Mouse (Mus musculus): ENCODE data around the gene Hpdl. TPM values are rescaled to one million over a fixed set of nuclear protein-coding genes. Genes with fewer than 3 reads are reported as not detected.
"Not testable (repeated sequence)": the region's sequence is repeated elsewhere in the genome, so short reads cannot be mapped to it uniquely, and the experiment has no call there.

Hpdl gene
- polyA plus RNA-seq (2016; fragmentation: Nextera tagmentation; extraction: Ambion mirVana) = 1.5 and 2.2 TPM in 2 replicates

GRCm38 (mm10) chr4:116821694-116822016, at the start of gene Hpdl:
Hpdl (minus strand) TSS chr4:116821707.
- H3K9me3 ChIP-seq = no peaks in the 10 kb centered on the region
- H3K27me3 ChIP-seq (ENCODE audit: poor library complexity, severe bottlenecking) = peaks cover 49% of the 10 kb centered on the region
- H3K36me3 ChIP-seq (replicated peaks) = peaks cover 26% of the 10 kb centered on the region
- H3K27ac ChIP-seq = peak within 1 kb of the TSS; percentile 74
- peaks cover 36% of the 10 kb centered on the region for H3K4me1 ChIP-seq
- DNase-seq (ENCODE audit: extremely low spot score, low spot score) = no peak
- H3K4me3 ChIP-seq = peak within 1 kb of the TSS; percentile 64
- WGBS = 11% methylated on average over 9 of the region's 9 CpGs

GRCm38 (mm10) chr4:116869898-116870297, 48.4 kb upstream of the Hpdl start:
- WGBS = 71% methylated on average over 3 of the region's 3 CpGs
- Histone ChIP-seq H3K27ac (no peak overlapping the region), H3K36me3 (replicated peaks) (no peaks in the 10 kb centered on the region)

DNA sequence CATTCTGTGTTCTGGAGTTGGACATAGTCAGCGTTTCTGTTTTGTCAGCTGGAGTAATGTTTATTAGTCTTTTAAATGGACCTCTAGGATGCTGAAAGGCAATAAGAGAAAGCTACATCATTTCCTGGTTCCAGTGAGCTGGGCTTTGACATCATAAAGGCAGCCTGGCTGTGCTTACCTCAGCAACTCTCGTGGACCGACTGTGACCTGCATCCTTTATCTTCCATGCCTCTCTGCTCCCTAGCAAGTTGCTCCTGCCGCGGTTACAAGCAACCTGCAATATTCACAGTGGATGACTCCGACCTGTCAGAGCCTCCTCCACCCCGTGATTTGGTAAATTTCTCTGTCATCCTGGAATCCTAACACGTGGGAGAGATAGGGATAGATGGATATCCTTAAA, 40.5 kb upstream of the Hpdl start:
- Histone ChIP-seq H3K4me1 (no peaks in the 10 kb centered on the region), H3K9me3 (no peaks in the 10 kb centered on the region), H3K27ac (no peak overlapping the region), H3K36me3 (replicated peaks) (no peaks in the 10 kb centered on the region), H3K27me3 (ENCODE audit: poor library complexity, severe bottlenecking) (no peaks in the 10 kb centered on the region), H3K4me3 (no peak overlapping the region)
- WGBS = 80% methylated on average over 8 of the region's 8 CpGs
- no peak for DNase-seq (ENCODE audit: extremely low spot score, low spot score)

More at GRCm38 (mm10) chr4:116869898-116870297, 48.4 kb upstream of the Hpdl start:
- H3K4me3 ChIP-seq = no peak overlapping the region
- no peak for DNase-seq (ENCODE audit: extremely low spot score, low spot score)
- H3K9me3 ChIP-seq = no peaks in the 10 kb centered on the region
- H3K27me3 ChIP-seq (ENCODE audit: poor library complexity, severe bottlenecking) = peaks cover 6% of the 10 kb centered on the region
- no peaks in the 10 kb centered on the region for H3K4me1 ChIP-seq

DNA sequence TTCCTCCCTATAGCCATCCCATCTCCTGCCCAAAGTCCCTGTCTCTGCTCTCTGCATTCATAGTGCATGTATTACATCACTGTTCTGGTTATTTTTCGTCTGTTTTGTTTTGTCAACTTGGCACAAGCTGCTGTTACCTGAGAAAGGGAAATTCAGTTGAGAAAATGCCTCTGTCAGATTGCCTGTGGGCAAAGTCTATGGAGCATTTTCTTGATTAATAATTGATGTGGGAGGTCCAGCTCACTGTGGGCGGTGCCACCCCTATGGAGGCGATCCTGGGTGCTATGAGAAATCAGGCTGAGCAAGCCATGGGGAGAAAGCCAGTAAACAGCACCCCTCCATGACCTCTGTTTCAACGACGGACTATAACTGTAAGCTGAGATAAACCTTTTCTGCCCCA, 38.2 kb upstream of the Hpdl start:
- Histone ChIP-seq H3K36me3 (replicated peaks) (no peaks in the 10 kb centered on the region), H3K9me3 (no peaks in the 10 kb centered on the region), H3K27ac (no peak overlapping the region), H3K4me3 (no peak overlapping the region), H3K27me3 (ENCODE audit: poor library complexity, severe bottlenecking) (no peaks in the 10 kb centered on the region), H3K4me1 (peaks cover 3% of the 10 kb centered on the region)
- DNase-seq (ENCODE audit: extremely low spot score, low spot score) = no peak
- WGBS = 86% methylated on average over 5 of the region's 5 CpGs

GRCm38 (mm10) chr4:116857203-116857602, 35.7 kb upstream of the Hpdl start:
- DNase-seq (ENCODE audit: extremely low spot score, low spot score) = no peak
- WGBS = 91% methylated on average over 10 of the region's 10 CpGs
- Histone ChIP-seq H3K9me3 (no peaks in the 10 kb centered on the region), H3K27me3 (ENCODE audit: poor library complexity, severe bottlenecking) (no peaks in the 10 kb centered on the region), H3K36me3 (replicated peaks) (no peaks in the 10 kb centered on the region), H3K27ac (no peak overlapping the region), H3K4me3 (no peak overlapping the region), H3K4me1 (peaks cover 15% of the 10 kb centered on the region)

DNA sequence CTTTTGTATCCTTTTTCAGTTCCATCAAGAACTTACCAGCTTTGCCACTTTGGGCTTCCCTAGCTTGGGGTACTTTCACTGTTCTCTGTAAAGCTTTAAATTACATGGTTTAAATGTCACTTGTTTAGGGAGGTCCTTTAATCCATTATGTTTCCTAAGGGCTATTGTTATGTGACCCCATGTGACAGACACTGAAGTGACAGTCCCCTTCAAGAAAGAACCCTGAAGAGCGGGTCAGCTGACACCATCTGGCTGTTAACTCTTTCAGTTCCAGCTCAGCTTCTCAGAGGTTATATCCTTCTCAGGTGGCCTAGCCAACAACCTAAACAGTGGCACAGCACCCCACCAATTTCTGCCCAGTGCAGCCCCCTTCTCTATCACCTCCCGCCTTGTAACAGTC, 32.8 kb upstream of the Hpdl start:
- H3K4me3 ChIP-seq = no peak overlapping the region
- no peak for DNase-seq (ENCODE audit: extremely low spot score, low spot score)
- H3K9me3 ChIP-seq = no peaks in the 10 kb centered on the region
- peaks cover 15% of the 10 kb centered on the region for H3K4me1 ChIP-seq
- WGBS = 17% methylated on average over 2 of the region's 2 CpGs
- no peaks in the 10 kb centered on the region for H3K36me3 ChIP-seq (replicated peaks)
- no peak overlapping the region for H3K27ac ChIP-seq
- no peaks in the 10 kb centered on the region for H3K27me3 ChIP-seq (ENCODE audit: poor library complexity, severe bottlenecking)

- H3K9me3 ChIP-seq = no peaks in the 10 kb centered on the region
- H3K27me3 ChIP-seq (ENCODE audit: poor library complexity, severe bottlenecking) = no peaks in the 10 kb centered on the region
- peaks cover 14% of the 10 kb centered on the region for H3K4me1 ChIP-seq
- no peak overlapping the region for H3K4me3 ChIP-seq
- no peaks in the 10 kb centered on the region for H3K36me3 ChIP-seq (replicated peaks)
- no peak for DNase-seq (ENCODE audit: extremely low spot score, low spot score)
- H3K27ac ChIP-seq = no peak overlapping the region
- WGBS = 78% methylated on average over 3 of the region's 3 CpGs
Observed at GRCm38 (mm10) chr4:116849901-116850300, 28.4 kb upstream of the Hpdl start.

DNA sequence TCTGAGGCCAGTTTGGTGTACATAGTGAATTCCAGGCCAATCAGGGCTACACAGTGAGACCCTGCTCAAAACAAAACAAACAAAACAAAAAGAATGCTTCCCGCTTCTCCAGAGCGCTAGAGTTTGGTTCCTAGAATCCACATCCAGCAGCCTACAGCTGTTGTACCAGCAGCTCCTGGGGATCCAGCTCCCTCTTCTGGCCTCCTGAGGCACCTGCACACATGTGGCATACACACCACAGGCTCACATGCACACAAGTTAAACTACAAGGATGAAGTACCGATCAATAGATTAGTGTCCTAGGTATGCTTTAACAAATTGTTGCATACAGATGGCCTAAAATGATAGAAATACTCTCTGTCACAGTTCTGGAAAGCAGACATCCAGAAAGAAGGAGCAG, 22.8 kb upstream of the Hpdl start:
- Histone ChIP-seq H3K4me3 (no peak overlapping the region), H3K9me3 (no peaks in the 10 kb centered on the region), H3K36me3 (replicated peaks) (no peaks in the 10 kb centered on the region), H3K27ac (no peak overlapping the region), H3K27me3 (ENCODE audit: poor library complexity, severe bottlenecking) (peaks cover 17% of the 10 kb centered on the region), H3K4me1 (peaks cover 6% of the 10 kb centered on the region)
- no peak for DNase-seq (ENCODE audit: extremely low spot score, low spot score)
- WGBS = 97% methylated on average over 3 of the region's 3 CpGs

- Histone ChIP-seq H3K36me3 (replicated peaks) (no peaks in the 10 kb centered on the region), H3K4me3 (no peak overlapping the region), H3K9me3 (no peaks in the 10 kb centered on the region), H3K27ac (no peak overlapping the region), H3K4me1 (peaks cover 11% of the 10 kb centered on the region), H3K27me3 (ENCODE audit: poor library complexity, severe bottlenecking) (peaks cover 21% of the 10 kb centered on the region)
- DNase-seq (ENCODE audit: extremely low spot score, low spot score) = no peak
- WGBS = 86% methylated on average over 6 of the region's 6 CpGs
Observed at GRCm38 (mm10) chr4:116840841-116841240, 19.3 kb upstream of the Hpdl start.

DNA sequence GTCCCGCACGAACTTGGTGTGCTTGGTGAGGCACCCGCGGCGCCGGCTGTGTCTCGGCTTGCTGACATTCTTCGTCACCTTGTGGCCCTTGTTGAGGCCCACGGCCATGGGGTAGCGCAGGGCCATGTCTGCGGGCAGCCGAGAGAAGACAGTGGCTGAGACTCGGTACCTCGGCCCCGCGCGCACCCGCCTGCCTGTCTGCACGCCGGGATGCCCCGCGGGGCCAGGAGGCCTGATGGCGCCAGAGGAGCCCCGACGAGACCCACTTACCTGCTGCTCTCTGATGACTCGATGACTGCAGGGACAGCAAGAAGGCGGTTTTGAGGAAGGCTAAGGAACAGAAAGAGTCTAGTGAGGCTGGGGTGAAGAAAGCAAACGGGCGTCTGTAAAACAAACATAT, 18.6 kb upstream of the Hpdl start:
- DNase-seq (ENCODE audit: extremely low spot score, low spot score); H3K27ac ChIP-seq; H3K9me3 ChIP-seq; H3K36me3 ChIP-seq (replicated peaks): not testable (repeated sequence)
- H3K4me3 ChIP-seq = 0 out of 2 replicates have a peak overlapping the region, but pooled peaks have one; percentile 18
- WGBS = 33% methylated on average over 24 of the region's 29 CpGs
- peaks cover 21% of the 10 kb centered on the region for H3K27me3 ChIP-seq (ENCODE audit: poor library complexity, severe bottlenecking)
- H3K4me1 ChIP-seq = peaks cover 11% of the 10 kb centered on the region

DNA sequence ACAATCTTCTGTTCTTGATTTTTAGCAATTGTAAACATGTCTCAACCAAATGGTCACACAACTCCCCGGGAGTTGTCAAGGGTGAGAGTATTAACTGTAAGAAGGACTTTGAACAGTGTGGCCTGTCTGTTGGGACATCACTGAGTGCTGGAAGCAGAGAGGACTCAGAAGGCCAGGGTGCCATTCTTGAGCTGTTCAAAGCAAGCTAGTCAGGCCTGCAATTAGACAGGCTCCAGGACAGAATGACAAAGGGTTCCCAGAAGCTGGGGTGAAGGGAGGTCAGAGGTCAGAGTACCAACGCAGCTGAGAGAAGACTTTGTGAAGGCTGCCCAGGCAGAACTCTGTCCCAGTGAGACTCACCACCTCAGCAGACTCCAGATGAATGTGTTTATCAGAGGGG, 17.5 kb upstream of the Hpdl start:
- no peak for DNase-seq (ENCODE audit: extremely low spot score, low spot score)
- peaks cover 21% of the 10 kb centered on the region for H3K27me3 ChIP-seq (ENCODE audit: poor library complexity, severe bottlenecking)
- no peaks in the 10 kb centered on the region for H3K9me3 ChIP-seq
- no peak overlapping the region for H3K27ac ChIP-seq
- no peak overlapping the region for H3K4me3 ChIP-seq
- peaks cover 11% of the 10 kb centered on the region for H3K4me1 ChIP-seq
- H3K36me3 ChIP-seq (replicated peaks) = no peaks in the 10 kb centered on the region
- WGBS = 24% methylated on average over 2 of the region's 2 CpGs

- Histone ChIP-seq H3K36me3 (replicated peaks) (no peaks in the 10 kb centered on the region), H3K9me3 (no peaks in the 10 kb centered on the region), H3K27ac (peak overlapping the region; percentile 74), H3K4me3 (0 out of 2 replicates have a peak overlapping the region, but pooled peaks have one; percentile 3), H3K27me3 (ENCODE audit: poor library complexity, severe bottlenecking) (0 out of 2 replicates have a peak, but pooled peaks cover 5% of the 10 kb centered on the region), H3K4me1 (peaks cover 47% of the 10 kb centered on the region)
- 10% methylated on average over 6 of the region's 6 CpGs for WGBS
- peak; percentile 49 for DNase-seq (ENCODE audit: extremely low spot score, low spot score)
Observed at GRCm38 (mm10) chr4:116830070-116830368, 8.5 kb upstream of the Hpdl start.

GRCm38 (mm10) chr4:116829364-116830069, 8.0 kb upstream of the Hpdl start:
- peaks cover 52% of the 10 kb centered on the region for H3K4me1 ChIP-seq
- H3K9me3 ChIP-seq = no peaks in the 10 kb centered on the region
- WGBS = 42% methylated on average over 6 of the region's 6 CpGs
- H3K27ac ChIP-seq = peak overlapping the region; percentile 74
- DNase-seq (ENCODE audit: extremely low spot score, low spot score) = no peak
- H3K27me3 ChIP-seq (ENCODE audit: poor library complexity, severe bottlenecking) = 0 out of 2 replicates have a peak, but pooled peaks cover 5% of the 10 kb centered on the region
- no peaks in the 10 kb centered on the region for H3K36me3 ChIP-seq (replicated peaks)
- no peak overlapping the region for H3K4me3 ChIP-seq

GRCm38 (mm10) chr4:116827819-116828218, 6.3 kb upstream of the Hpdl start:
- peak; percentile 36 for DNase-seq (ENCODE audit: extremely low spot score, low spot score)
- H3K4me1 ChIP-seq = peaks cover 58% of the 10 kb centered on the region
- H3K27me3 ChIP-seq (ENCODE audit: poor library complexity, severe bottlenecking) = peaks cover 10% of the 10 kb centered on the region; the same call in 1 of the 2 replicates
- H3K36me3 ChIP-seq (replicated peaks) = no peaks in the 10 kb centered on the region
- H3K4me3 ChIP-seq = no peak overlapping the region
- H3K27ac ChIP-seq = no peak overlapping the region
- no peaks in the 10 kb centered on the region for H3K9me3 ChIP-seq
- WGBS = 3% methylated on average over 4 of the region's 4 CpGs

All from forebrain, embryonic 10.5 days (tissue).